Mouse (Mus musculus) stomach, postnatal 0 days (tissue): ENCODE results near the gene Clcnka.

Experiments used
- CTCF ChIP-seq: IDR thresholded peaks from 2 replicates; pipeline ENCODE4 v1.5.1; 2016; ENCODE audit warnings: antibody characterized with exemption, low read depth, mild to moderate bottlenecking, moderate library complexity
- EP300 ChIP-seq: optimal IDR thresholded peaks from 2 replicates; pipeline ENCODE3; 2016; ENCODE audit warnings: antibody characterized with exemption

GRCm38 (mm10) chr4:141420192-141420829 is 21.8 kb upstream of the Clcnka start, which contains the start of gene Hspb7:
- TF ChIP-seq CTCF (no peak), EP300 (no peak)
